Mouse (Mus musculus): ENCODE measurements around the gene Osm.

The Osm gene

DNA sequence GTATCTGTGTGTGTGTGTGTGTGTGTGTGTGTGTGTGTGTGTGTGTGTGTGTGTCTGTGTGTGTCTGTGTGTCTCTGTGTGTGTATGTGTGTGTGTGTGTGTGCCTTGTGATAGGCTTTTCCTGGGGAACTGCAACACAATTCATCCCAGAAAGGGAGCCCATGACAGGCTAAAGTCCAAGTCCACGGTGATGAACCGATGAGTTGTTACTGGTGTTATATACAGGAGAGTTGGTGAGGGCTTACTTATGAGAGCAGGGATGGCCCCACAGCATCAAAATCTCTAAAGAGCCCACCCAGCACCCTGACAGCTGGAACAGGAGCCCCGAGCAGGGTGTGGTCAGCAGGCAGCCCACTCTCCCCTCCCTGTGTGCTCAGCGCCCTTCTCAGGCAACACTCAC is 5.0 kb downstream of the Osm start:
- DNase-seq, result no peak

- no peak for DNase-seq
Observed at GRCm38 (mm10) chr11:4246126-4246525, 9.9 kb downstream of the Osm start.

DNA sequence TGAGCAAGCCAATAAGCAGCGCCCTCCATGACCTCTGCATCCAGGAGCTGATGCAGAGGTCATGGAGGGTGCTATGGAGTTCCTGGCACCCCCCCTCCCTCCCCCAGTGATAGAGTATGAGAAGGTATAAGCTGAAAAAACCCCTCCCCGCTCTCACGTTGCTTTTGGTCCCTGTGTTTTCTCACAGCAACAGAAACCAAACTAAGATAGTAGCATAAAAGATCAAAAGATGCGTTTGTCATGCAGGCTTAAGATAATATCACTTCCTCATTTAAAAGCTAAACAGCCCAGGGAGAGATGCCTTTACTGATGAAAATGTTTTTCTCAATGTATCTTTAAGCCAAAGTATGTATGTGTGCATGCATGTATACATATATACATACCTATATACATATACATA is 10.4 kb downstream of the Osm start:
- no peak for DNase-seq

GRCm38 (mm10) chr11:4247201-4247959 is 11.2 kb downstream of the Osm start:
- DNase-seq, result peak; percentile 49

DNA sequence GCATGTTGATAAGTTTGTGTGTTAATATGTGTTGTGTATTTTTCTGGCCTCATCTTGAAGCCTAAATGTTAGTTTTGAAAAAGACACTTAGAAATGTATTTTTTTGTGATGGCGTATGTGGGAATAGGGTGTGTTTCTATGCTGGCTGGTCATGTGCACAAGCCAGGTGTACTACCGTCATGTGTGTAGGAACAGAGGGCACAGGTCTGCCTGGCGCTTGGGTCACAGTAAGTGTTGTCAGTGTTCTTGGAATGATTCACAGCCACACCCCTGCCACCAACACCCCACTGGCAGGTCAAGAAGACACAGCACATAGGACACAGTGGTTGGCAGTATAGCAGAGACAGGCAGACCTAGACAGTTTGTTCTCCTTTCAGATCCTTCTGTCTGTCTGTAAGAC is 12.9 kb downstream of the Osm start:
- no peak for DNase-seq

DNA sequence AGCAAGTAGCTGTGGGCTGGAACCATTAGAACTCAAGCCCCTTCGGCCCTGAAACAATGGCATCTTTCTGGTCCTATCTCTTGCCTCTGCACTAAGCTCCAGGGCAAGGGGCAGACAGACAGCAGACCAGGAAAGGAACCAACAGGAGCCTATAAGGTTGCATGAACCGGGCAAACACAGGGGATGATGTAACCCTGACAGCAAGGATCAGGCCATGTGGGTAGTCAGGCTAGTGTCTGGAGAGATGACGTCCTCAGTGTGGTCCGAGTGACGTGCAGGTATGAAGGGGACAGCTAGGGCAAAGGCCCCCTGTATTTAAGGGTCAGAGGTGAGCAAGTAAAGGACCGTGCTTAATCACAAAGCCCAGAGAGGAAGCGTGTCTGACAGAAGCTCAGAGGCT is 14.1 kb downstream of the Osm start:
- DNase-seq, result no peak

DNA sequence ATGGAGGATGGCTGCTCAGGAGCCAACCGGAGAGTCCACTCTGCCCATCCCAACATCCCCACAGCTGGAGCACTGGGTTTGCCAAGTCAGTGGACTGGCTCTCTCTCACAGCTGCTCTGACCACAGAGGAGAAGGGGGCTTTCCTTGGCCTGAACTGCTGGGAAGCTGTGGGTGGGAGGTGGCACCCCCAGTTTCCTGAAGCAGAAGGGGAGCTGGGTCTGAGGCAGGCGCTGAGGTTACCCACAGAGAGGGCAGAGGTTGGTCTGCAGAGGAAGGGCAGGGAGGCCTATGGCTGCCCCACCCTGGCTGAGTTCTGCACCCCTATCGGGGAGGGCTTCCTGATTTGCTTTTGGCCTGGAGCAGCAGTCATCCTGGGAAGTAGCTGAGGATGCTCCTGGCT is 15.2 kb downstream of the Osm start:
- peak; percentile 24 for DNase-seq

GRCm38 (mm10) chr11:4252886-4253285 is 16.7 kb downstream of the Osm start:
- no peak for DNase-seq

GRCm38 (mm10) chr11:4256846-4257607 is 20.8 kb downstream of the Osm start, which contains the start of gene Lif:
TSS of gene Lif (plus strand) at chr11:4257557.
- peak; percentile 8 for DNase-seq

DNA sequence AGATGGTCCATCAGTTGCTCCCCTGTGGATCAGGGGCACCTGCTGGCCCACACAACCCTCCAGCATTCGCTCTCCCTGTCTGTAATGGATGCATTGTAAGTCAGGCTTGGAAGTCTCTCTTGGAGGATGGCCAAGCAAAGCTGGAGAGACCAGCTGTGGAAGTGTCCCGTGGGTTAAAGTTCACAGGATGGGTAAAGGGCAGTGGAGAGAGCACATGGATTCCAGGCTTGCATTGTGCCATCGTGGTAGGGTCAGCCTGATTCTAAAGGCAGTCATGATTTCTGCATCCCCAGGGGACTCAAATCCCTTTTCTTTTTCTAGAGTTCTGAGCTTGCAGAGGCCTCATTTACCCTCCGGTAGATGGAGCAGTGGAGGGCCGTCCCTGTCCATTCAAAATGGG is 21.5 kb downstream of the Osm start:
- no peak for DNase-seq

DNA sequence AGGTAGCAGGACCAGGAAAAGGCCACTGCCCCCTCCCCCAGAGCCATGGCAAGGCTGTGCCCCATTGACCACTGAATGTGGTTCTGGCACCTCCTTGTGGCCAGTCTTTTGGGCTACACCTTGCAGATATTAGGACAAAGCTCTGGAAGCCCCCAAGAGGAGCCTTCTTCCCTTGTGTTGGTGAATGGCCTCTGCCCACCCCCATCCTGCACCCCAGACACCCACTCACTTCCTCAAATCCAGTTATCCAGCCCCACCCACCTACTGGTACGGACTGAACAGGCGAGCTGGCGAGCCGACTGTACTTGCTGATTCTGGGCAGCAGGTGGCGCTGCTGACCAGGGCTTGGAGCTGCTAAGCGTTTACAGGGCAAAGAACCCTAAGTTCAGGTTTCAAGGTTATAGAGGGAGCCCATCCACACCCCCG is 22.4 kb downstream of the Osm start:
- peak; percentile 91 for DNase-seq

DNA sequence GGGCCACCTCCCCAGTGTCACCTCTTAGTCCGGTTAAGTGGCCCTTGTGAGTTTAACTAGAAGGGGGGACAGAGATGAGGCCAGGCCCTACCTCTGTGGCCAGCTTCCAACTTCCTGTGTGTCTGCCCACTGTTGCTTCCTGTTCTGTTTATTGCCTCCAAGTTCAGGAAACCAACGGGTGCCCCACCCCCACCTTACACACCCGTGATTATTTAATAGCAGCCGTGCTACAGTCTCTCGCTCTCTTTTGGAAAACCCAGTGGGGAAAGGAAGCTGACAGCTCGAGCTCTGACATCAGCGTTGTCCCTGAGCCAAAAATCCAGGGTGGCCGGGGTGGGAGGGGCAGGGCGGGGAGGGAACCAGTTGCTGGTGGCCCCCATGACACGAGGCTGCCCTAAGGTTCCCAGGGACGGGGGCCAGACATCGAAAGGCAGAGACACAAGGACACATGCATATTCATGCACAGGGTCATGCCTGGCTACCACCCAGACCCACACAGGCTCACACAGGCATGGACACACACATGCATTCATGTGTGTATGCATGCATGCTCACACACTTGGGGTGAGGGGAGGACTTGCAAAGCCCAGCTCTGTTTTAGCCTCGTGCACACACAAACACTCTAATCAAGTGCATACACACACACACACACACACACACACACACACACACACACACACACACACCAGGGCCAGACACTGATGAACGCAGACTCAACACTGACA is 24.4 kb downstream of the Osm start:
- peak; percentile 36 for DNase-seq

- peak; percentile 86 for DNase-seq
Observed at GRCm38 (mm10) chr11:4261188-4261494, 24.9 kb downstream of the Osm start.

- peak; percentile 44 for DNase-seq
Observed at GRCm38 (mm10) chr11:4261969-4262368, 25.7 kb downstream of the Osm start.

DNA sequence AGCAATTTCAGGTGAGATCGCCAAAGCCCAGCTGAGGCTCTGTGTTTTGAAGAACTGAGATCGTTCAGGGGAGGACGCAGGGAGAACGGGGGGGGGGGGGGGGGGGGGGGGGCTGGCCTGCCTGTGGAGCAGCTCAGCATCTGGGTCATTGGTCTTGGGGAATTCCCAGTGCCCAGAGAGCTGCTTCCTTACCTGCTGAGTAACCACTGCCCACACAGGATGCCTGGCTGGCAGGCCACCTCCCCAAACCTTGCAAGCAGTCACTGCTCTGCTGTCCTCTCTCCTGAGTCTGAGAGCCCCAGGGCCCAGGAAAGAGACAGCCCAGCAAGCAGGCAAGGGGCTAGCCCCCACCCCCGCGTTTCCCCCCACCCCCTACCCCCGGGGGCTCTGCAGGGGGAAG is 26.6 kb downstream of the Osm start:
- peak; percentile 25 for DNase-seq

- DNase-seq, result no peak
Observed at GRCm38 (mm10) chr11:4263296-4263695, 27.1 kb downstream of the Osm start.

DNA sequence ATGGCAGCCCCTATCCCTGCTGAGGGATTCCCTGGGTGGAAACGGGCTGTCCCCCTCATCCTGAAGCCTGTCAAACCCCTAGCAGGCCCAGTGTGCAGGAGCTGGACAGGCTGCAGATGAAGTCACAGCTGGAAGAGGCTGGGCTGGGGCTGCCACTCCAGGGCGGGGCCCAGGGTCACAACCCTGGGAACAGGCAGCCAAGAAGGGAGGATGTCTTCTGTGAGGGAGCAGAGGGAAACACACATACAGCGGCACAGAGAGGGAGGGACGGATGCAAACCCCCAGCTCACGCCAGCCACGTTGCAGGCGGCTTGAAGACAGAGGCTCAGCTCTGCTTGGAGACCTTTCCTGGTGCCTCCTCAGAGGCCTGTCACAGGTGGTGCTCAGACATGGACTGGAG is 27.8 kb downstream of the Osm start:
- peak; percentile 23 for DNase-seq

DNA sequence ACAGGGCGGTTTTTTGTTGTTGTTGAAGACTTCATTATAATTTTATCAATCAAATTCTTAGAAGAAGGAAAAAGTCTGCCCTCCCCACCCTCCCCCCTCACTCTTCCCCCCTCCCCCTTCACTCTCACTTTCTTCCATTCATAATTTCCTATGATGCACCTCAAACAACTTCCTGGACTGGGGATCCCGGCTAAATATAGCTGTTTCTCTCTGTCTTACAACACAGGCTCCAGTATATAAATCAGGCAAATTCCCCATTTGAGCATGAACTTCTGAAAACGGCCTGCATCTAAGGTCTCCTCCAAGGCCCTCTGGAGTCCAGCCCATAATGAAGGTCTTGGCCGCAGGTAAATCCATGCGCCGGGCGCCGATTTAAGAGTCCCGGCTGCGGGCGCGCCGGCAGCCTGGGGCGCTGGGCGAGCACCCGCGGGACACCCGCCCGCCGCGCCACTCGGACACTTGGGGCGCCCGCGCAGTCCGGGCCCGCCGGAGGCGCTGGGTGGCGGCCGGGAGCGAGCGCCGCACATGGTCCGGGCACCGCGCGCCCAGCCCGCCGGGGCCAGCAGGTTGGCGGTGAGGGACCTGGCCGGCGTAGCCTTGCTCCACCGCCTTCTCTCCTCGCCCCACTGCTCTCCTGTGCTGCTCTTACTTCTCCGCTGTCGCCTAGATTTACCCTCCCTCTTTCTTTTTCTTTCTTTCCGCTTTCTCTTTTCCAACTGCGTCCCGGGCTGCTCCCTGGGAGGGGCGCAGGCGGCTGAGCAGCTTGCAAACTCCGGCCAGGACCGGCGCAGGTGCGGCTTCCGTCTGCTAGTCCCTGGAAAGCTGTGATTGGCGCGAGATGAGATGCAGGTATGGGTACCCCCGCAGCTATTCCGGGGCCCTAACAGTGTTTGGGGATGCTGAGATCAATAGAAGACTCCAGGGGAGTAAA is 30.3 kb downstream of the Osm start:
- peak; percentile 53 for DNase-seq

- DNase-seq, result peak; percentile 37
Observed at GRCm38 (mm10) chr11:4267202-4267578, 31.0 kb downstream of the Osm start.

- peak; percentile 19 for DNase-seq
Observed at GRCm38 (mm10) chr11:4268500-4268899, 32.3 kb downstream of the Osm start.

DNA sequence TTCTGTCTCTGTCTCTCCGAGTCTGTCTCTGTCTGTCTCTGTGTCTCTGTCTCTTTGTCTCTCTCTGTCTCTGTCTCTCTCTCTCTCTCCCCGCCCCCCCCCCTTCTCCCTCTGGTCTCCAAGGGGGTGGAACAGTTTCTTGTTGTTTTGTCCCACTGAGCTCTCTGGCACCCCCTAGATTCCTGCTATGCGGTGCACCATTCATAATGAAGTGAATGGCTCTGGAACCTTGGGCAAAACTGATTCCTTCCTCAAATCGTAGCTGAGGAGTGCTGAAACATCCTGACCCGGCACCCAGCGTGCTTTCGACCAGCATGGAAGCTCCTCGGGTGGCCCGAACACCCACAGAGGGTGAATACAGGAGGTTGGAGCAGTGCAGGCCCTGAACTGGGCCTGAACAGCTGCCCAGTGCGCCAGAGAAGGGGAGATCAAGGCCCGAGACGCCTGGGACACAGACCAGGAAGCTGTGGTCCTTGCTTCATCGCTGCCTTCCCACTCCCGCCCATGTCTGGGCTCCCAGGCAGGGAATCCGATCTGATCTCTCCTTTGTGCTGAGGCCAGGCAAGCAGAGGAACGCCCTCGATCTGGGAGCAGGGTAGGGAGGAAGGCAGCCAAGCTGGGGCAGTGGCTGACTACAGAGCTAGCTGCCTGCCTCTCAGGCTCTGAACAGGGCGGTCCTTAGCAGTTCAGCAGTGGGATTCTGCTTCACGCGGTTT is 34.7 kb downstream of the Osm start:
- DNase-seq, result peak; percentile 55

GRCm38 (mm10) chr11:4271544-4271943 is 35.3 kb downstream of the Osm start:
- no peak for DNase-seq
